Mouse (Mus musculus) kidney, adult 2 months (tissue): ENCODE results near the gene Tpst1.

Experiments used
- CTCF ChIP-seq: fragments of 200-500 bp; conservative IDR thresholded peaks from 2 replicates; pipeline ENCODE4 v1.5.1; 2011; ENCODE audit warnings: low read depth, mild to moderate bottlenecking, control low read depth, low read length, moderate library complexity, mixed read lengths; ENCODE audit not compliant: insufficient read depth, insufficient read length
- POLR2A ChIP-seq: fragments of 200-500 bp; IDR thresholded peaks from one replicate; pipeline ENCODE4 v1.6.1; 2011; ENCODE audit warnings: low read depth, low read length, control low read depth

DNA sequence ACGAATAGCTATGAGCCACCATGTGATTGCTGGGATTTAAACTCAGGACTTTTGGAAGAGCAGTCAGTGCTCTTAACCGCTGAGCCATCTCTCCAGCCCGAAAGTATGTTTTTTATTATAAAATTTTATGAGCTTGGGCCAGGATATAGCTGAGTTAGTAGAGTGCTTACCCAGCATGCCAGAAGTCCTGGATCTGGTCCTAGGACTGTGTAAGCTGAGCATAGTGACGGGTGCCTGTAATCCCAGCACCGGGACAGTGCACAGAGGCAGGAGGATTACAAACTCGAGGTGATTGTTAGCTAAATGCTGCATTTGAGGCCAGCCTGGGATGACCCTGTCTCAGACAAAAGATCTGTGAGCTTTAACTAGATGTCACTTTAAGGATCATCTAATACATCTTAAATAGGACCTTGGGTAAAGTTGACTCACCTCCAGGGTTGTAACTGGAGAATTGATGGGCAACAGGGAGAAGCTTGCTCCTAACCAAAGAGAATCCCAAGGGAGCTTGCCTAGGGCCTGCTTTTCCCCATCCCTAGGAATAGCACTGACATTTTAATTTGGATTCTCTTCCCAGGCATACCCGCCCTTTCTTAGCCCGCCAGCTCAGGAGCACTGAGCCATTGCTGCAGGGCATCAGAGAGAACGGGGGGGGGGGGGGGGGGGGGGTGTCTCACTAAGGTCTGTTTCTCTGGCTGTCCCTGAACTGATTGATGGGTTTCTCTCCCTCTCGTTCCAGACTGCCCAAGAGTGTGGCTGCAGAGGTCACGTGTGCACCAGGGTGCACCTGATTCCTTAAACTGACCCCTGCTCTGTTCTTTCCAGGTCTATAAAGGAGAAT lies 55.8 kb downstream of the Tpst1 start:
- no peak for TF ChIP-seq CTCF
- no peak for TF ChIP-seq POLR2A
